Mouse (Mus musculus): Measurements from ENCODE around the gene Cela1. TPM values are rescaled to one million over a fixed set of nuclear protein-coding genes. Genes with fewer than 3 reads are reported as not detected.

Gene Cela1
- polyA plus RNA-seq, 1 experiment, result 2.4 TPM

- Histone ChIP-seq H3K27me3 (ENCODE audit: control insufficient read depth, insufficient read depth, low read length, poor library complexity, severe bottlenecking) (no peaks in the 10 kb centered on the region), H3K9me3 (replicated peaks; ENCODE audit: control insufficient read depth, insufficient read depth, low read length, poor library complexity, severe bottlenecking) (no peaks in the 10 kb centered on the region), H3K4me1 (ENCODE audit: control insufficient read depth, insufficient read depth, low read length) (peaks cover 3% of the 10 kb centered on the region), H3K27ac (ENCODE audit: insufficient read depth, low read length) (no peak overlapping the region), H3K4me3 (ENCODE audit: low read depth, low read length) (no peak overlapping the region), H3K36me3 (ENCODE audit: control insufficient read depth, insufficient read depth, low read length, poor library complexity, severe bottlenecking) (no peaks in the 10 kb centered on the region), H3K9ac (ENCODE audit: low read depth, poor library complexity, severe bottlenecking) (no peak overlapping the region)
- no peak for TF ChIP-seq CTCF (IDR thresholded peaks at IDR 0.05; ENCODE audit: low read depth, low read length)
- no peak for TF ChIP-seq EP300 (IDR thresholded peaks at IDR 0.05; ENCODE audit: insufficient read depth, low read depth, low read length)
- TF ChIP-seq POLR2A (IDR thresholded peaks at IDR 0.05; ENCODE audit: insufficient read depth, low read length), result no peak
Measured at GRCm38 (mm10) chr15:100677675-100678074, 10.0 kb downstream of the Cela1 start.

- Histone ChIP-seq H3K4me3 (ENCODE audit: low read depth, low read length) (no peak overlapping the region), H3K36me3 (ENCODE audit: control insufficient read depth, insufficient read depth, low read length, poor library complexity, severe bottlenecking) (no peaks in the 10 kb centered on the region), H3K9ac (ENCODE audit: low read depth, poor library complexity, severe bottlenecking) (no peak overlapping the region), H3K27ac (ENCODE audit: insufficient read depth, low read length) (no peak overlapping the region), H3K27me3 (ENCODE audit: control insufficient read depth, insufficient read depth, low read length, poor library complexity, severe bottlenecking) (no peaks in the 10 kb centered on the region), H3K4me1 (ENCODE audit: control insufficient read depth, insufficient read depth, low read length) (peaks cover 3% of the 10 kb centered on the region), H3K9me3 (replicated peaks; ENCODE audit: control insufficient read depth, insufficient read depth, low read length, poor library complexity, severe bottlenecking) (no peaks in the 10 kb centered on the region)
- TF ChIP-seq EP300 (IDR thresholded peaks at IDR 0.05; ENCODE audit: insufficient read depth, low read depth, low read length), result no peak
- no peak for TF ChIP-seq POLR2A (IDR thresholded peaks at IDR 0.05; ENCODE audit: insufficient read depth, low read length)
- TF ChIP-seq CTCF (IDR thresholded peaks at IDR 0.05; ENCODE audit: low read depth, low read length), result no peak
Measured at GRCm38 (mm10) chr15:100676521-100676920, 11.2 kb downstream of the Cela1 start.

- Histone ChIP-seq H3K27me3 (ENCODE audit: control insufficient read depth, insufficient read depth, low read length, poor library complexity, severe bottlenecking) (no peaks in the 10 kb centered on the region), H3K27ac (ENCODE audit: insufficient read depth, low read length) (no peak overlapping the region), H3K9me3 (replicated peaks; ENCODE audit: control insufficient read depth, insufficient read depth, low read length, poor library complexity, severe bottlenecking) (no peaks in the 10 kb centered on the region), H3K9ac (ENCODE audit: low read depth, poor library complexity, severe bottlenecking) (no peak overlapping the region), H3K36me3 (ENCODE audit: control insufficient read depth, insufficient read depth, low read length, poor library complexity, severe bottlenecking) (no peaks in the 10 kb centered on the region), H3K4me3 (ENCODE audit: low read depth, low read length) (no peak overlapping the region), H3K4me1 (ENCODE audit: control insufficient read depth, insufficient read depth, low read length) (peaks cover 3% of the 10 kb centered on the region)
- TF ChIP-seq POLR2A (IDR thresholded peaks at IDR 0.05; ENCODE audit: insufficient read depth, low read length) (no peak), EP300 (IDR thresholded peaks at IDR 0.05; ENCODE audit: insufficient read depth, low read depth, low read length) (no peak), CTCF (IDR thresholded peaks at IDR 0.05; ENCODE audit: low read depth, low read length) (no peak)
Measured at GRCm38 (mm10) chr15:100675486-100675885, 12.2 kb downstream of the Cela1 start.

- no peak overlapping the region for H3K27ac ChIP-seq (ENCODE audit: insufficient read depth, low read length)
- no peak overlapping the region for H3K9ac ChIP-seq (ENCODE audit: low read depth, poor library complexity, severe bottlenecking)
- H3K9me3 ChIP-seq (replicated peaks; ENCODE audit: control insufficient read depth, insufficient read depth, low read length, poor library complexity, severe bottlenecking), result no peaks in the 10 kb centered on the region
- peaks cover 3% of the 10 kb centered on the region for H3K4me1 ChIP-seq (ENCODE audit: control insufficient read depth, insufficient read depth, low read length)
- H3K27me3 ChIP-seq (ENCODE audit: control insufficient read depth, insufficient read depth, low read length, poor library complexity, severe bottlenecking), result no peaks in the 10 kb centered on the region
- TF ChIP-seq CTCF (IDR thresholded peaks at IDR 0.05; ENCODE audit: low read depth, low read length) (no peak), EP300 (IDR thresholded peaks at IDR 0.05; ENCODE audit: insufficient read depth, low read depth, low read length) (no peak), POLR2A (IDR thresholded peaks at IDR 0.05; ENCODE audit: insufficient read depth, low read length) (no peak)
- no peaks in the 10 kb centered on the region for H3K36me3 ChIP-seq (ENCODE audit: control insufficient read depth, insufficient read depth, low read length, poor library complexity, severe bottlenecking)
- no peak overlapping the region for H3K4me3 ChIP-seq (ENCODE audit: low read depth, low read length)
Measured at GRCm38 (mm10) chr15:100674566-100674965, 13.2 kb downstream of the Cela1 start.

GRCm38 (mm10) chr15:100673585-100674391 is 13.9 kb downstream of the Cela1 start:
- Histone ChIP-seq H3K9ac (ENCODE audit: low read depth, poor library complexity, severe bottlenecking) (no peak overlapping the region), H3K4me1 (ENCODE audit: control insufficient read depth, insufficient read depth, low read length) (peaks cover 3% of the 10 kb centered on the region), H3K9me3 (replicated peaks; ENCODE audit: control insufficient read depth, insufficient read depth, low read length, poor library complexity, severe bottlenecking) (no peaks in the 10 kb centered on the region), H3K36me3 (ENCODE audit: control insufficient read depth, insufficient read depth, low read length, poor library complexity, severe bottlenecking) (no peaks in the 10 kb centered on the region), H3K27ac (ENCODE audit: insufficient read depth, low read length) (peak overlapping the region; percentile 72), H3K4me3 (ENCODE audit: low read depth, low read length) (no peak overlapping the region), H3K27me3 (ENCODE audit: control insufficient read depth, insufficient read depth, low read length, poor library complexity, severe bottlenecking) (no peaks in the 10 kb centered on the region)
- TF ChIP-seq EP300 (IDR thresholded peaks at IDR 0.05; ENCODE audit: insufficient read depth, low read depth, low read length), result no peak
- no peak for TF ChIP-seq CTCF (IDR thresholded peaks at IDR 0.05; ENCODE audit: low read depth, low read length)
- no peak for TF ChIP-seq POLR2A (IDR thresholded peaks at IDR 0.05; ENCODE audit: insufficient read depth, low read length)

- Histone ChIP-seq H3K27me3 (ENCODE audit: control insufficient read depth, insufficient read depth, low read length, poor library complexity, severe bottlenecking) (no peaks in the 10 kb centered on the region), H3K4me3 (ENCODE audit: low read depth, low read length) (no peak overlapping the region), H3K27ac (ENCODE audit: insufficient read depth, low read length) (no peak overlapping the region), H3K36me3 (ENCODE audit: control insufficient read depth, insufficient read depth, low read length, poor library complexity, severe bottlenecking) (no peaks in the 10 kb centered on the region), H3K9ac (ENCODE audit: low read depth, poor library complexity, severe bottlenecking) (no peak overlapping the region), H3K4me1 (ENCODE audit: control insufficient read depth, insufficient read depth, low read length) (peaks cover 4% of the 10 kb centered on the region), H3K9me3 (replicated peaks; ENCODE audit: control insufficient read depth, insufficient read depth, low read length, poor library complexity, severe bottlenecking) (no peaks in the 10 kb centered on the region)
- no peak for TF ChIP-seq CTCF (IDR thresholded peaks at IDR 0.05; ENCODE audit: low read depth, low read length)
- TF ChIP-seq EP300 (IDR thresholded peaks at IDR 0.05; ENCODE audit: insufficient read depth, low read depth, low read length), result no peak
- TF ChIP-seq POLR2A (IDR thresholded peaks at IDR 0.05; ENCODE audit: insufficient read depth, low read length), result no peak
Measured at GRCm38 (mm10) chr15:100670833-100671232, 16.9 kb downstream of the Cela1 start.

Measured in ES-Bruce4 (cell line).